Mouse (Mus musculus) kidney, embryonic 14.5 days (tissue): ENCODE data around the gene Fosl2. TPM values are rescaled to one million over a fixed set of nuclear protein-coding genes. Genes with fewer than 3 reads are reported as not detected.
A peak's percentile ranks its signal among the peaks of the same experiment; 100 is the strongest.

Experiments
- ATAC-seq: fragments of 200-750 bp; cut with Nextera tagmentation; 2 replicates; pipeline ENCODE4 v1.8.0; 2017; ENCODE audit warnings: moderate number of reproducible peaks, mild to moderate bottlenecking, moderate TSS enrichment, moderate library complexity; ENCODE audit not compliant: low FRiP score, low TSS enrichment
- H3K27ac ChIP-seq: fragments of 300-500 bp; sonication (generic); 2 replicates; pipeline ENCODE4 v1.5.1; 2014; ENCODE audit warnings: low read depth, mild to moderate bottlenecking, low read length, moderate library complexity, mixed read lengths
- H3K27me3 ChIP-seq: fragments of 300-500 bp; sonication (generic); 2 replicates; pipeline ENCODE4 v1.6.1; 2014; ENCODE audit warnings: mild to moderate bottlenecking, low read length; ENCODE audit not compliant: control insufficient read depth, insufficient read depth
- H3K36me3 ChIP-seq: fragments of 300-500 bp; sonication (generic); 2 replicates; pipeline ENCODE4 v1.6.1; 2014; ENCODE audit warnings: low read length, mixed read lengths; ENCODE audit not compliant: control insufficient read depth, insufficient read depth
- H3K4me1 ChIP-seq: fragments of 300-500 bp; sonication (generic); 2 replicates; pipeline ENCODE4 v1.6.1; 2014; ENCODE audit warnings: low read length, mixed read lengths; ENCODE audit not compliant: control insufficient read depth, insufficient read depth
- H3K4me2 ChIP-seq: fragments of 300-500 bp; sonication (generic); replicated peaks from 2 replicates; pipeline ENCODE4 v1.6.1; 2014; ENCODE audit warnings: low read depth, mild to moderate bottlenecking, low read length
- H3K4me3 ChIP-seq: fragments of 300-500 bp; sonication (generic); 2 replicates; pipeline ENCODE4 v1.5.1; 2014; ENCODE audit warnings: mild to moderate bottlenecking, low read length
- H3K9ac ChIP-seq: fragments of 300-500 bp; sonication (generic); 2 replicates; pipeline ENCODE4 v1.6.1; 2014; ENCODE audit warnings: low read depth, mild to moderate bottlenecking, low read length, moderate library complexity
- H3K9me3 ChIP-seq: fragments of 300-500 bp; sonication (generic); 2 replicates; pipeline ENCODE4 v1.6.1; 2016; ENCODE audit warnings: low read length; ENCODE audit not compliant: control insufficient read depth
- WGBS: fragments of 180-500 bp; shearing (Covaris S2); extraction: QIAGEN DNeasy Blood & Tissue Kit; methylation state at CpG from one replicate; pipeline ENCODE4 v1.1.7; 2014; 5-methylcytosine and 5-hydroxymethylcytosine counted together
- polyA plus RNA-seq: library from polyadenylated mRNA; unstranded; fragments of >200 nt; fragmentation: Nextera tagmentation; extraction: Ambion mirVana; gene quantifications from 2 replicates; pipeline ENCODE4 v1.2.1, GENCODE M21; 2014

Gene Fosl2
- polyA plus RNA-seq, 1 experiment from 2014 or later: 7.1 TPM

GRCm38 (mm10) chr5:32182885-32183629, 47.5 kb downstream of the Fosl2 start:
- no peak overlapping the region for H3K4me2 ChIP-seq
- H3K4me1 ChIP-seq: no peaks in the 10 kb centered on the region
- ATAC-seq: no peak
- no peaks in the 10 kb centered on the region for H3K36me3 ChIP-seq
- WGBS: 59% methylated on average over 4 of the region's 4 CpGs
- H3K9me3 ChIP-seq: no peaks in the 10 kb centered on the region
- H3K27me3 ChIP-seq: no peaks in the 10 kb centered on the region
- H3K4me3 ChIP-seq: no peak overlapping the region
- H3K27ac ChIP-seq: no peak overlapping the region
- no peak overlapping the region for H3K9ac ChIP-seq

GRCm38 (mm10) chr5:32187717-32188116, 52.1 kb downstream of the Fosl2 start:
- H3K36me3 ChIP-seq: no peaks in the 10 kb centered on the region
- H3K4me3 ChIP-seq: no peak overlapping the region
- H3K9me3 ChIP-seq: no peaks in the 10 kb centered on the region
- 53% methylated on average over 11 of the region's 11 CpGs for WGBS
- H3K9ac ChIP-seq: no peak overlapping the region
- no peak overlapping the region for H3K4me2 ChIP-seq
- H3K27ac ChIP-seq: no peak overlapping the region
- no peaks in the 10 kb centered on the region for H3K4me1 ChIP-seq
- no peaks in the 10 kb centered on the region for H3K27me3 ChIP-seq
- ATAC-seq: no peak

GRCm38 (mm10) chr5:32191259-32191658, 55.7 kb downstream of the Fosl2 start:
- no peak overlapping the region for H3K9ac ChIP-seq
- 75% methylated on average over 5 of the region's 5 CpGs for WGBS
- no peaks in the 10 kb centered on the region for H3K36me3 ChIP-seq
- no peaks in the 10 kb centered on the region for H3K9me3 ChIP-seq
- H3K4me3 ChIP-seq: no peak overlapping the region
- H3K27ac ChIP-seq: no peak overlapping the region
- no peaks in the 10 kb centered on the region for H3K4me1 ChIP-seq
- no peaks in the 10 kb centered on the region for H3K27me3 ChIP-seq
- no peak overlapping the region for H3K4me2 ChIP-seq
- ATAC-seq: no peak

DNA sequence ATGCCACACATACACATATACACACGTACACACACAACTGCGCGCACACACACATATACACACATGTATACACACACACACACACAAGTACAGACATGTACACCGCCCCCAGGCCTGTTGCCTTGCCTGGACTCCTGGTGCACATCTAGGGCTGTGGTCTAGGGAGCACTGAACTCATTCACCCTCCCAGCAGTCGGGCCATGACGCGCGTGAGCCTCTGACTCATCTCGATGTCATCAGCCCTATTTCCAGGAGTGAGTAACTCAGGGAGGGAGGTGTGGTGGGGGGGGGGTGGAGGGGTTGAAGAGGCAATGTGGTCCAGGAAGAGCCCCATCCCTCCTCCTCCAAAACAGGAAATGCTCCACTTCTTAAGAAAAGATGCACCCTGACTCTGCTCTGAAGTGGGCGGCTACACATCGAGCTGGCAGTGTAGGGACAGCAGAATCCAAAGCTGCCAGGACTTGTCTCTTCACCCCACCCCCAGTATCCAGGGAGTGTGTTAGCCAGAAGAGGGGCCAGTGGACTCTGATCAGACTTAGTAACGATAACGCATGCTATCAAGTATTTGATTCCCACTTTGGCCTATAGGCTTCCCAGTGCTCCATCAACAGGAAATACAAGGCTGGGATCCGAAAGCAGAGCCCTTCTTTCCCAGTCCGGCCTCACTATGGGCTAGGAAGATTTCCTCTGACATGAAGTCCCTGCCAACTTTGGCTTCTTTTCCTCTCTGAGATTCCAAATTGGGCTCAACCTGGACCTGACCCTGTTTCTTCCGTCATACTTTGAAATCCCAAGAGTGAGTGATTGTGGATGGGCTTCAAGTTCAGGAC, 56.6 kb downstream of the Fosl2 start:
- Histone ChIP-seq H3K27me3 (no peaks in the 10 kb centered on the region), H3K9ac (no peak overlapping the region), H3K9me3 (no peaks in the 10 kb centered on the region), H3K4me1 (no peaks in the 10 kb centered on the region), H3K4me2 (no peak overlapping the region), H3K36me3 (no peaks in the 10 kb centered on the region), H3K27ac (no peak overlapping the region), H3K4me3 (no peak overlapping the region)
- no peak; the same call in 1 of the 2 replicates for ATAC-seq
- 80% methylated on average over 16 of the region's 16 CpGs for WGBS

GRCm38 (mm10) chr5:32194236-32194635, 58.6 kb downstream of the Fosl2 start:
- Histone ChIP-seq H3K9ac (no peak overlapping the region), H3K9me3 (no peaks in the 10 kb centered on the region), H3K4me2 (no peak overlapping the region), H3K4me1 (no peaks in the 10 kb centered on the region), H3K27me3 (no peaks in the 10 kb centered on the region), H3K4me3 (no peak overlapping the region), H3K36me3 (no peaks in the 10 kb centered on the region), H3K27ac (no peak overlapping the region)
- 71% methylated on average over 4 of the region's 4 CpGs for WGBS
- ATAC-seq: no peak

DNA sequence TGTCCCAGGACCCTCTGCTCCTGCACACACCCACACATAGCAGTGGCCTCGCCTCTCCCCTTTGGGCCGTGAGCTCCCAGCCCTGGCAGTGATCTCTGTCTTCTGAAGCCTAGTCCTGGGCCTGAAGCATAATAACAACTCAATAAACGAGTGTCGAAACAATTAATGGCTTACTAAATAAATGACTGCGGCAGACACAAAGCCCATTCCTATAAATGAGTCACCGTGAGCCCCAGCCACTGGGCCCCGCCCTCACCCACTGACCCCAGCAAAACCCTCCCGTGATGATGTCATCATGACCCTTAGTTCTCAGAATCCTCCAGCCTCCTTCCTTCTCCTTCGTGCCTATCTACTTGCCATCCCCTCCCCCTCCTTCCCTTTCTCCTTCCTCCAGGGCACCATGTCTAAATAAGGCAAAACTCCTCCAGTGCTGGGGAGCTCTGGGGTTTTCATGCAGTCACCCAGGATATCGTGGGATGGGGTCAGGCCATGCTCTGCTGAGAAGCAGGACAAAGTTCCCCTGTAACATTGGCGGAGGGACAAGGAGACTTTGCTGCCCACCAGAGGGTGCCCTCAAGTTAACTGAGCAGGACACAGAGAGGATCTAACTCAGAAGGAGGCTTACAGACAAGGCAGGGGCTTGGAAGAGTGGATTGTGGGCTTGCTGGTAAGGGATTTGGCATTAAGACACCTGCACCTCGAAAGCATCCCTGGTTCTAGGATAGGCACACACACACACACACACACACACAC, 60.4 kb downstream of the Fosl2 start:
- 49% methylated on average over 12 of the region's 12 CpGs for WGBS
- Histone ChIP-seq H3K36me3 (no peaks in the 10 kb centered on the region), H3K4me1 (no peaks in the 10 kb centered on the region), H3K4me3 (no peak overlapping the region), H3K9me3 (no peaks in the 10 kb centered on the region), H3K27me3 (no peaks in the 10 kb centered on the region), H3K9ac (no peak overlapping the region), H3K4me2 (no peak overlapping the region), H3K27ac (peak overlapping the region; percentile 11; the same call in 1 of the 2 replicates)
- ATAC-seq: peak; percentile 36; the same call in 1 of the 2 replicates

GRCm38 (mm10) chr5:32197698-32198097, 62.1 kb downstream of the Fosl2 start:
- no peaks in the 10 kb centered on the region for H3K9me3 ChIP-seq
- H3K4me3 ChIP-seq: no peak overlapping the region
- H3K27ac ChIP-seq: no peak overlapping the region
- no peak overlapping the region for H3K9ac ChIP-seq
- 11% methylated on average over 4 of the region's 4 CpGs for whole genome bisulfite sequencing
- no peaks in the 10 kb centered on the region for H3K27me3 ChIP-seq
- H3K4me2 ChIP-seq: no peak overlapping the region
- no peaks in the 10 kb centered on the region for H3K4me1 ChIP-seq
- peak; percentile 83 for ATAC-seq
- no peaks in the 10 kb centered on the region for H3K36me3 ChIP-seq

DNA sequence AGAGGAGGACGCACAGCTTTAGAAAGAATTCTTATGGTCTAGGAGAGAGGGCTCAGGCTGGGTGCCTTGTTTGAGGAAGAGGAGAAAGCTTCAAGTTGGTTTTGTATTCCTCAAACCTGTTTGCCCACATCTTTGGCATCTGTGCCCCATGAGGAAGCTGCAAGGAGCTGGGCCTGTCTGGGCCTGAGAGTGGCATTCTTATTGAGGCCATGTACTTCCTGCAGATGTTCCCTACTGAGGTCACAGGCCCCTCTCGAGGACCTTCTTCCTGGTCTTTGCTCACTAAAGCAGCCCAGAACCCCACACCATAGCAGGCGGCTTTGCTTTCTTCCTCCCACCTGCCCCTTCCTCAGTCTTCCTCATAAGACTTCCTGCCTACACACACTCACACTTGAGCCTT, 63.5 kb downstream of the Fosl2 start:
- Histone ChIP-seq H3K27ac (no peak overlapping the region), H3K9ac (no peak overlapping the region), H3K27me3 (no peaks in the 10 kb centered on the region), H3K4me3 (no peak overlapping the region), H3K4me2 (no peak overlapping the region), H3K9me3 (no peaks in the 10 kb centered on the region), H3K36me3 (no peaks in the 10 kb centered on the region), H3K4me1 (no peaks in the 10 kb centered on the region)
- WGBS: 83% methylated on average over 3 of the region's 3 CpGs
- ATAC-seq: no peak
